Mouse (Mus musculus): ENCODE results near the gene Nup62. TPM values are rescaled to one million over a fixed set of nuclear protein-coding genes. Genes with fewer than 3 reads are reported as not detected.

Nup62 gene
- polyA plus RNA-seq, 1 experiment from 2014 or later, result 169 TPM

DNA sequence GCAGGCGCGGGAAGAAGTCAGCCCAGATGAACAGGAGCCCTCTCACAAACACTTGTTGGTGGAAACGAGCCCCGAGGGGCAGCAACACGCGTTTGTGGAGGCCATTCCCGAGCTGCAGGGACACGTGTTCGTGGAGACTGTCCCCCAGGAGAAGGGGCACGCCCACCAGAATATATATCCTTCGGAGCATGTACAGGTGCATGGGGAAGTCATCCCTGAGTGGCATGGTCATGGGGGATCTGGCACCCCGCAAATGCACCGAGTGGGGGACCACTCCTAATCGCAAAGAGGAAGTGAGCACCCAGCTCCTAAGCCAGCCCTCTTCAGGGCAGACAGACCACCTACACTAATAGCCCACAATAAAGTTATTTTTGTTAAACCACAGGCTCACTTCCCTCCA, 24.5 kb downstream of the Nup62 start:
- peaks cover 60% of the 10 kb centered on the region for H3K36me3 ChIP-seq (replicated peaks)
- no peak for DNase-seq (ENCODE audit: low spot score)
- no peak overlapping the region for H3K27ac ChIP-seq (replicated peaks)
- 51% methylated on average over 14 of the region's 14 CpGs for WGBS
- H3K9me3 ChIP-seq, result no peaks in the 10 kb centered on the region
- H3K4me3 ChIP-seq, result peak overlapping the region; percentile 53
- H3K4me1 ChIP-seq, result peaks cover 32% of the 10 kb centered on the region
- peaks cover 43% of the 10 kb centered on the region for H3K27me3 ChIP-seq (replicated peaks; ENCODE audit: low read depth, poor library complexity, severe bottlenecking)

DNA sequence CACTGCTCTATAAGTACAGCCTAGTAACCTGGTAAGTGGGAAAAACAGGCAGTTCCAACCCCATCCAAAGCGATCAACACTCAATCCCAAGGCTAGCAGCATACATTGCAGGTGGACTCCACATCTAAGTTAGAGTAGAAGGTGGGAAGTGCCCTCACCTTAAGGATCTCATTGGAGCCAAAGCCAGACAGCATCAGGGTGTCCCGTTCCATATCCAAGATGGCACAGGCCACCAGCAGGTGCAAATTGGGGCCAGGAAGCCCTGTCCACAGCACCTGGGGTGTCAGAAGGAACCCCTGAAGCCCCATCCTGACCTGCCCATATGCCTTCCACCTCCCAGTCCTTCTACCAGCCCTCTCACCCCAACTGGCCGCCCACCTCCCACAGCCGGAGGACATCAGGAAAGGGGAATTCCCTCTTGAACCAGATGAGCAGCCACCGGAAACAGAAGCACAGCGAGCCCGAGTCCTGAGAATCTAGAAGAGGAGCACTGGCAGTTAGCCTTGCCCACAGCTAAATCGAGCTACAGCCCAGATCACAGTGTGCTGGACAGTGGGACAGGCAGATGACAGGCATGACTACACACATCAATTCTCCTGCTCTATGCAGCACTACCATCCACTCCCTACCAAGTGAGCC, 26.1 kb downstream of the Nup62 start:
- Histone ChIP-seq H3K27me3 (replicated peaks; ENCODE audit: low read depth, poor library complexity, severe bottlenecking) (peaks cover 43% of the 10 kb centered on the region), H3K36me3 (replicated peaks) (peaks cover 72% of the 10 kb centered on the region), H3K4me1 (peaks cover 18% of the 10 kb centered on the region), H3K27ac (replicated peaks) (no peak overlapping the region), H3K9me3 (no peaks in the 10 kb centered on the region), H3K4me3 (0 out of 2 replicates have a peak overlapping the region, but pooled peaks have one; percentile 5)
- no peak for DNase-seq (ENCODE audit: low spot score)
- WGBS, result 93% methylated on average over 8 of the region's 8 CpGs

DNA sequence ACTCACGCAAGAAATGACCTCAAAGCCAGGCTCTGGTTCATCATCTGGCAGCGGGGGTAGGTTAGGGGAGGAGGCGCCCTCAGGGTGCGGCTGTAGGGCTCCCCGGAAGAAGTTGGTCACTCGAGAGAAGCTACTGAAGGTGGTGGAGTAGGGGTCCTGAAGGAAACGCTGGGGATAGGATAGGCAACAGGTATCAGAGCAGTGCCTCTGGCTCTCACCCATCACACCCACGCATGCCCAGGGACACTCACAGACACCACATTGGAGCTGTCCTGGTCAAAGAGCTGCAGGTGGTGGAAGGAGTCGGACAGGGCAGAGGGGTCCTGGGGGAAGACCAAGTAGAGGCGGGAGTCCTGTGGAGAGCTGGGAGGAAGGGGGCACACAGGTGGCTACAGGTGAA, 29.1 kb downstream of the Nup62 start:
- WGBS, result 93% methylated on average over 10 of the region's 10 CpGs
- Histone ChIP-seq H3K4me3 (no peak overlapping the region), H3K36me3 (replicated peaks) (peaks cover 69% of the 10 kb centered on the region), H3K4me1 (peaks cover 17% of the 10 kb centered on the region), H3K27me3 (replicated peaks; ENCODE audit: low read depth, poor library complexity, severe bottlenecking) (peaks cover 19% of the 10 kb centered on the region), H3K9me3 (no peaks in the 10 kb centered on the region), H3K27ac (replicated peaks) (no peak overlapping the region)
- DNase-seq (ENCODE audit: low spot score), result no peak

- H3K4me3 ChIP-seq, result 0 out of 2 replicates have a peak overlapping the region, but pooled peaks have one; percentile 8
- WGBS, result 92% methylated on average over 7 of the region's 7 CpGs
Observed at GRCm38 (mm10) chr7:44846804-44847203, 30.9 kb downstream of the Nup62 start.

GRCm38 (mm10) chr7:44847772-44848171, 31.9 kb downstream of the Nup62 start:
- H3K4me3 ChIP-seq, result peak overlapping the region; percentile 82
- DNase-seq (ENCODE audit: low spot score), result no peak
- H3K27ac ChIP-seq (replicated peaks), result peak overlapping the region; percentile 92; the same call in 1 of the 2 replicates
- 82% methylated on average over 5 of the region's 5 CpGs for WGBS
- no peaks in the 10 kb centered on the region for H3K9me3 ChIP-seq
- no peaks in the 10 kb centered on the region for H3K27me3 ChIP-seq (replicated peaks; ENCODE audit: low read depth, poor library complexity, severe bottlenecking)
- peaks cover 57% of the 10 kb centered on the region for H3K36me3 ChIP-seq (replicated peaks)
- peaks cover 34% of the 10 kb centered on the region for H3K4me1 ChIP-seq

More at GRCm38 (mm10) chr7:44846804-44847203, 30.9 kb downstream of the Nup62 start:
- Histone ChIP-seq H3K36me3 (replicated peaks) (peaks cover 60% of the 10 kb centered on the region), H3K27me3 (replicated peaks; ENCODE audit: low read depth, poor library complexity, severe bottlenecking) (peaks cover under 1% of the 10 kb centered on the region), H3K4me1 (peaks cover 27% of the 10 kb centered on the region), H3K9me3 (no peaks in the 10 kb centered on the region), H3K27ac (replicated peaks) (no peak overlapping the region)
- DNase-seq (ENCODE audit: low spot score), result no peak

DNA sequence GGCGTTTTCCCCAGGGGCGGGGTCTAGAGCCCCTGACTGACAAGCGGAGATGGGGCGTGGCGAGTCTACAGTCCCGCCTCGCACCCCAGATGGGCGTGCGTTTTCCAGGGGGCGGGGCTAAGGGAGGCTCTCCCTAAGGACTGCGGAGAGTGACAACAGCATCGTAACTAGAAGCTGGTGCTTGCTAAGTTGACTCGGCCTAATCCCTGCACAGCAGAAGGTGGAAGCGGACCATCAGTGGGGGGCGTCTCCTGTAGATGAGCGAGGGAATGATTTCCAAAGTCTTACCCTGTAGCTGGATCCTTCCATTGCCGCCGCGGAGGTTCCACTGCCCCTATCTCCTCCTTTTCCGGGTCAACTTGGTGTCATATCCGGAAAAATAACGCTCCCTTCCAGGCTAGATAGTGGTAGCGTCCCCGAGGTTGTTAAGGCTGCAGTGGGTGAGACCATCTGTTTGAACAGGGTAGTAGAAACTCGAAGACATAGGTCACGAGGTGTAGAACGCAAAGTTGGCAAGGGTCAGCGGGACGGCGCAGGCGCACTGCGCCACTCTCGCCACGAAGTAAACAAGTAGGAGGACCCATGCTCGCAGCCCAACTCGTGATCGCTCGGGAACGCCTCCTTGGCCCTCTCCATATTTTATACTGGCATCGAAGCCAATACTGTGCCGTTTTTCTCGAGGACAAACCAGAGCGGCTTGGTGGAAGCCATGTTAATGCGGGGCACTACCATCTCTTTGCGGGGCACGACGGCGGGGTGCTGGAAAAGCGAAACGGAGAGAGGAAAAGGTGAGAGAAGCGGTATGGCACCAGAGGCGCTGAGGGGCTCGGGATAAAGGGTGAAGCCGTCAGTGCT, 32.9 kb downstream of the Nup62 start, which contains the start of the genes Akt1s1 and Tbc1d17:
Gene Akt1s1, plus strand, starts transcription at position 431 of the 855 bp plus-strand sequence.
Gene Tbc1d17, minus strand, starts transcription at position 519 of the 855 bp plus-strand sequence.
- peak within 1 kb of the TSS; percentile 92 for H3K27ac ChIP-seq (replicated peaks)
- H3K4me1 ChIP-seq, result peaks cover 44% of the 10 kb centered on the region
- H3K27me3 ChIP-seq (replicated peaks; ENCODE audit: low read depth, poor library complexity, severe bottlenecking), result no peaks in the 10 kb centered on the region
- H3K9me3 ChIP-seq, result no peaks in the 10 kb centered on the region
- H3K4me3 ChIP-seq, result peak within 1 kb of the TSS; percentile 82
- DNase-seq (ENCODE audit: low spot score), result peak; percentile 96
- H3K36me3 ChIP-seq (replicated peaks), result peaks cover 56% of the 10 kb centered on the region
- WGBS, result under 1% methylated on average over 54 of the region's 54 CpGs

- H3K27ac ChIP-seq (replicated peaks), result peak overlapping the region; percentile 92
- peak; percentile 94 for DNase-seq (ENCODE audit: low spot score)
- H3K36me3 ChIP-seq (replicated peaks), result peaks cover 50% of the 10 kb centered on the region
- no peaks in the 10 kb centered on the region for H3K9me3 ChIP-seq
- H3K4me3 ChIP-seq, result peak overlapping the region; percentile 82
- no peaks in the 10 kb centered on the region for H3K27me3 ChIP-seq (replicated peaks; ENCODE audit: low read depth, poor library complexity, severe bottlenecking)
- WGBS, result under 1% methylated on average over 41 of the region's 41 CpGs
- H3K4me1 ChIP-seq, result peaks cover 52% of the 10 kb centered on the region
Observed at GRCm38 (mm10) chr7:44849416-44850111, 33.7 kb downstream of the Nup62 start.

DNA sequence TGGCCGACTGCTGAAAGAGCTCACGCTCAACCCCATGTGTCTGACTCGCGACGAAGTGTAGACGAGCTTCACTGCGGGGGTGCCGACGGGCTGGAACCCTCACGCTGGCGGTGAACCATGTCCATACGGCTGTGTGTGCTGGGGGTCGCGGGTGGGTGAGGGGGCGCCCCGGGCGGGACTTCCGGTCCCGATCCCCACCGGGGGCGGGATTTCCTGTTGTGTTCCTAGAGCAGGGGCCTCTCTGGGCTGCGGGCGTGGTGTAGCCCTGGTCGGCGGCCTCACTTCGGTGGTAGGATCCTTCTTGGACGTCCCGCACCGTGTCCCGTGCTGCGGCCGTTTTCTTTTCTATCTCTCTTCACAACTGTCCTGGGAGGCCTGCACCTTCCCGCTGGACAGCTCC, 34.3 kb downstream of the Nup62 start:
- Histone ChIP-seq H3K27me3 (replicated peaks; ENCODE audit: low read depth, poor library complexity, severe bottlenecking) (no peaks in the 10 kb centered on the region), H3K36me3 (replicated peaks) (peaks cover 44% of the 10 kb centered on the region), H3K9me3 (no peaks in the 10 kb centered on the region), H3K4me3 (peak overlapping the region; percentile 82), H3K27ac (replicated peaks) (peak overlapping the region; percentile 92), H3K4me1 (peaks cover 57% of the 10 kb centered on the region)
- peak; percentile 91 for DNase-seq (ENCODE audit: low spot score)
- WGBS, result under 1% methylated on average over 33 of the region's 33 CpGs

DNA sequence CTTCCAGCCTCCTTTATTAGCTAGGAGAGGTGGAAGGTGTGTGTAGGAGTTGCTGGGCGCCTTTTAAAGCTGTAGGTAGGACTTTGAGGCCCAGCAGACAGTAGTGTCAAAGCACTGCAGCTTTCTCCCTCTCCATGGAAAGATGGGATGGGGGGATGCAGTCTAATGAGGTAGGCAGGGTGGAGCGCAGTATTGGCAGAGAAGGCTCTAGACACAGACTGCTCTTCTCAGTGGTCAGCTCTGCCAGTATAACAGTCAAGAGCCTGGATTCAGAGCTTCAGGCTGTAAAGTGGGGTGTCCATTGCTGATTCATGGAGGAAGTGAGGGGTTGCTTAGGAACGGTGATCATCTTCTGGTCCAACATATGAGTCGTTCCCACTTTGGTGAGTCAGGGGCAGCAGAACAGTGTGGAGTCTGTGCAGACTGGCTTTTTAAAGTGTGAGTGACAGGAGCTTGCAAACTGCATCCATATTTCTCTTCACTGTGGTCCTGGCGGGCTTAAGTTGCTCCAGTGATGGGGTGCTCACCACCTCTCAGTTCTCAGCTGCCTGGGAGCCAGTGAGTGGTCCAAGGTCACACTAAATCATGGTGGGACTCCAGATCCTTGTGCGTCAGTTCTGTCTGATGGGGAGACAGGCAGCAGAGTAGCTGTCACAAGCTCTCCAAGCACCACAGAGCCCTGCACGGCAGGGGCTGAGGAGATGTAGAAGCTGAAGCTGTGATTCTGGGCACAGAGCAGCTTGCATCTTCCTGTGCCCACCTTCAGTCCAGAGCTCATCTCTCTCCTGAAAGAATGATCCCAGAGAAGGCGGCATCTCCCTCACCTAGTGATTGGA, 35.1 kb downstream of the Nup62 start:
- Histone ChIP-seq H3K4me1 (peaks cover 64% of the 10 kb centered on the region), H3K27me3 (replicated peaks; ENCODE audit: low read depth, poor library complexity, severe bottlenecking) (no peaks in the 10 kb centered on the region), H3K9me3 (no peaks in the 10 kb centered on the region), H3K27ac (replicated peaks) (peak overlapping the region; percentile 92), H3K4me3 (peak overlapping the region; percentile 82), H3K36me3 (replicated peaks) (peaks cover 36% of the 10 kb centered on the region)
- 80% methylated on average over 8 of the region's 8 CpGs for WGBS
- no peak for DNase-seq (ENCODE audit: low spot score)

DNA sequence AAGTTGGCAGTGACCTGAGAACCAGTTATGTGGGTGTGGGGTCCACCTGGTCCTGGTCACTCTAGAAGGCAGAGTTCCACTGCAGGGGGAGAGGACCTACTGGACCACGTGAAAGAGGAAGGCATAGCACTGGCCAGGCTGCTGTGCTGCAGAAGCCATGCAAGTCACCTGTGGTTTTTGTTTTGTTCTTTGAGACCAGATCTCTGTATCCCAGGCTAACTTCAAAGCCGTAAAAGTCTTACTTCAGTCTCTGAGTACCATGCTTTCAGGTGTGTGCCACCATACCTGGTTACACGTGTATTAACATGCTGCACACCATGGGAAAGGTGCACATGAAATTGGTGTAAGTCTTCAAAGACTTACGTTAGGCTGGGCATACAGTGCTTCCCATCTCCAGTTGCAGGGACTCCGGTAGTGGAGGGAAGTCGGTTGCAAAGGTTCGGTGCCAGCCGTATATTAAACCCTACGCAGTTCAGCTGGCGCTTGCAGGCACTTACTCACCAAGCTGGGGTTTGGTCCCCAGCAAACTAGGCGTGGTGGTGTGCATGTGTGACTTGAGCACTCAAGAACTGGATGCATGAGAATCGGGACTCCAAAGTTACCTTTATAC, 35.8 kb downstream of the Nup62 start:
- Histone ChIP-seq H3K27ac (replicated peaks) (no peak overlapping the region), H3K4me1 (peaks cover 69% of the 10 kb centered on the region), H3K27me3 (replicated peaks; ENCODE audit: low read depth, poor library complexity, severe bottlenecking) (no peaks in the 10 kb centered on the region), H3K36me3 (replicated peaks) (peaks cover 28% of the 10 kb centered on the region), H3K9me3 (no peaks in the 10 kb centered on the region), H3K4me3 (peak overlapping the region; percentile 82)
- no peak for DNase-seq (ENCODE audit: low spot score)
- 92% methylated on average over 12 of the region's 12 CpGs for WGBS

GRCm38 (mm10) chr7:44852259-44853027, 36.6 kb downstream of the Nup62 start:
- Histone ChIP-seq H3K27ac (replicated peaks) (no peak overlapping the region), H3K36me3 (replicated peaks) (peaks cover 25% of the 10 kb centered on the region), H3K9me3 (no peaks in the 10 kb centered on the region), H3K4me1 (peaks cover 72% of the 10 kb centered on the region), H3K27me3 (replicated peaks; ENCODE audit: low read depth, poor library complexity, severe bottlenecking) (no peaks in the 10 kb centered on the region), H3K4me3 (peak overlapping the region; percentile 62)
- WGBS, result 91% methylated on average over 36 of the region's 36 CpGs
- no peak for DNase-seq (ENCODE audit: low spot score)
